22 mouse cellular contexts compared by ENCODE assay signal in genomic region chr12:21205799-21206198, GRCm38 (mm10).
A peak's percentile ranks its signal among the peaks of the same experiment; 100 is the strongest.
DNase-seq lines count a peak whose midpoint lies in the region; ATAC-seq lines count a peak whose summit lies in the region.
"Had no signal": no experiment of that assay in that cellular context is flagged by ENCODE, and none has a peak within 500 bp of the region (broad histone marks: within the 10 kb centered on the region; RNA-seq: fewer than 3 reads in every experiment).

No protein-coding gene starts in this region.

- H3K4me2 ChIP-seq in intestine, embryonic 14.5 days (ENCODE audit: low read length): no peak overlapping the region
- no peak overlapping the region for H3K4me2 ChIP-seq in intestine, embryonic 15.5 days (replicated peaks)
- no peak overlapping the region for H3K4me2 ChIP-seq in liver, embryonic 13.5 days
- H3K4me2 ChIP-seq in stomach, embryonic 14.5 days (replicated peaks; ENCODE audit: low read depth, low read length): no peak overlapping the region
- H3K4me2 ChIP-seq: embryonic facial prominence, embryonic 13.5 days; heart, embryonic 13.5 days; hindbrain, embryonic 12.5 days; lung, embryonic 15.5 days had no signal

- no peak for DNase-seq in intestine, embryonic 14.5 days (ENCODE audit: low spot score)
- no peak for DNase-seq in liver, embryonic 13.5 days
- no peak for DNase-seq in T-cell, adult 2 months (ENCODE audit: low spot score)
- no peak for DNase-seq in kidney, postnatal 4 days
- DNase-seq in adrenal gland, postnatal 10 days: no peak
- DNase-seq: adrenal gland, postnatal 14 days; cerebellum, adult 2 months; cerebellum, postnatal 36 days; embryo, embryonic 11 days; gastrocnemius, postnatal 10 days; kidney, adult 8-10 months; lung, postnatal 36 days; thymus, postnatal 36 days had no signal

- no peaks in the 10 kb centered on the region for H3K9me3 ChIP-seq in intestine, embryonic 14.5 days (ENCODE audit: control insufficient read depth, low read length)
- H3K9me3 ChIP-seq in intestine, embryonic 15.5 days: no peaks in the 10 kb centered on the region
- no peaks in the 10 kb centered on the region for H3K9me3 ChIP-seq in liver, embryonic 13.5 days (replicated peaks)
- H3K9me3 ChIP-seq in stomach, embryonic 14.5 days (ENCODE audit: control insufficient read depth, low read depth, low read length): no peaks in the 10 kb centered on the region
- H3K9me3 ChIP-seq: embryonic facial prominence, embryonic 13.5 days; heart, embryonic 13.5 days; hindbrain, embryonic 12.5 days; lung, embryonic 15.5 days had no signal

- no peaks in the 10 kb centered on the region for H3K27me3 ChIP-seq in intestine, embryonic 14.5 days (replicated peaks; ENCODE audit: control insufficient read depth, insufficient read depth, low read length)
- H3K27me3 ChIP-seq in intestine, embryonic 15.5 days (replicated peaks): no peaks in the 10 kb centered on the region
- no peaks in the 10 kb centered on the region for H3K27me3 ChIP-seq in liver, embryonic 13.5 days
- H3K27me3 ChIP-seq in stomach, embryonic 14.5 days (ENCODE audit: control insufficient read depth, insufficient read depth, low read length): no peaks in the 10 kb centered on the region
- H3K27me3 ChIP-seq: embryonic facial prominence, embryonic 13.5 days; heart, embryonic 13.5 days; hindbrain, embryonic 12.5 days; lung, embryonic 15.5 days had no signal

- peaks cover 22% of the 10 kb centered on the region for H3K4me1 ChIP-seq in intestine, embryonic 14.5 days (replicated peaks; ENCODE audit: control insufficient read depth, insufficient read depth, low read length)
- H3K4me1 ChIP-seq in intestine, embryonic 15.5 days (replicated peaks): peaks cover 28% of the 10 kb centered on the region
- peaks cover 67% of the 10 kb centered on the region for H3K4me1 ChIP-seq in liver, embryonic 13.5 days (replicated peaks)
- peaks cover 10% of the 10 kb centered on the region; the same call in 1 of the 2 replicates for H3K4me1 ChIP-seq in stomach, embryonic 14.5 days (ENCODE audit: control insufficient read depth, insufficient read depth, low read length)

- H3K9ac ChIP-seq in intestine, embryonic 14.5 days (ENCODE audit: low read length): no peak overlapping the region
- no peak overlapping the region for H3K9ac ChIP-seq in intestine, embryonic 15.5 days
- H3K9ac ChIP-seq in liver, embryonic 13.5 days: no peak overlapping the region
- no peak overlapping the region for H3K9ac ChIP-seq in stomach, embryonic 14.5 days (replicated peaks; ENCODE audit: low read depth, low read length)
- H3K9ac ChIP-seq: embryonic facial prominence, embryonic 13.5 days; heart, embryonic 13.5 days; hindbrain, embryonic 12.5 days; lung, embryonic 15.5 days had no signal

- 0 out of 2 replicates have a peak, but pooled peaks have one; percentile 20 for ATAC-seq in intestine, embryonic 14.5 days (replicated peaks; ENCODE audit: low FRiP score, low TSS enrichment, low read depth)
- peak; percentile 58 for ATAC-seq in intestine, embryonic 15.5 days
- peak; percentile 70 for ATAC-seq in liver, embryonic 13.5 days (ENCODE audit: low read depth)
- ATAC-seq in stomach, embryonic 14.5 days (ENCODE audit: insufficient number of reproducible peaks, insufficient read depth, low FRiP score, low read depth): peak; percentile 26; the same call in 1 of the 2 replicates
- ATAC-seq: activated CD4-positive, CD25-positive, alpha-beta regulatory T cell, adult 4 months; forebrain, embryonic 16.5 days had no signal

- H3K36me3 ChIP-seq in intestine, embryonic 14.5 days (ENCODE audit: control insufficient read depth, insufficient read depth, low read length): peaks cover 18% of the 10 kb centered on the region
- H3K36me3 ChIP-seq in intestine, embryonic 15.5 days: peaks cover 3% of the 10 kb centered on the region; the same call in 1 of the 2 replicates
- 0 out of 2 replicates have a peak, but pooled peaks cover 3% of the 10 kb centered on the region for H3K36me3 ChIP-seq in liver, embryonic 13.5 days
- 0 out of 2 replicates have a peak, but pooled peaks cover 4% of the 10 kb centered on the region for H3K36me3 ChIP-seq in stomach, embryonic 14.5 days (ENCODE audit: control insufficient read depth, insufficient read depth, low read length)

- WGBS in intestine, embryonic 14.5 days: 77% methylated on average over 4 of the region's 4 CpGs
- WGBS in intestine, embryonic 15.5 days: 64% methylated on average over 4 of the region's 4 CpGs
- WGBS in liver, embryonic 13.5 days (ENCODE audit: insufficient replicate concordance): 31% methylated on average over 4 of the region's 4 CpGs
- 80% methylated on average over 4 of the region's 4 CpGs for WGBS in stomach, embryonic 14.5 days

- H3K4me3 ChIP-seq in intestine, embryonic 14.5 days (ENCODE audit: low read depth, low read length): no peak overlapping the region
- H3K4me3 ChIP-seq in intestine, embryonic 15.5 days (replicated peaks): no peak overlapping the region
- no peak overlapping the region for H3K4me3 ChIP-seq in liver, embryonic 13.5 days (replicated peaks)
- H3K4me3 ChIP-seq in stomach, embryonic 14.5 days (ENCODE audit: low read depth, low read length): no peak overlapping the region
- H3K4me3 ChIP-seq: embryonic facial prominence, embryonic 13.5 days; heart, embryonic 13.5 days; hindbrain, embryonic 12.5 days; left cerebral cortex, adult 2 months; lung, embryonic 15.5 days had no signal

- H3K27ac ChIP-seq in intestine, embryonic 14.5 days (ENCODE audit: low read depth): 0 out of 2 replicates have a peak overlapping the region, but pooled peaks have one; percentile 8
- H3K27ac ChIP-seq in intestine, embryonic 15.5 days: peak overlapping the region; percentile 66; the same call in 1 of the 2 replicates
- no peak overlapping the region; the same call in 1 of the 2 replicates for H3K27ac ChIP-seq in liver, embryonic 13.5 days
- H3K27ac ChIP-seq in stomach, embryonic 14.5 days (ENCODE audit: low read length): no peak overlapping the region
- H3K27ac ChIP-seq: embryonic facial prominence, embryonic 13.5 days; hindbrain, embryonic 12.5 days; left cerebral cortex, adult 2 months; lung, embryonic 15.5 days had no signal

Comparison
In these comparisons a context has a peak if more than half of its experiments do, and no peak if none do; other contexts are left out.
1. ATAC-seq: peak in every context shown above with its lines; median percentile 70 in liver, embryonic 13.5 days; 58 in intestine, embryonic 15.5 days; 26 in stomach, embryonic 14.5 days; 20 in intestine, embryonic 14.5 days.
2. H3K27ac ChIP-seq: peak in intestine, embryonic 14.5 days (single experiment) and intestine, embryonic 15.5 days (single experiment); none in liver, embryonic 13.5 days (single experiment) and stomach, embryonic 14.5 days (single experiment).